ENCODE assay signal across 8 mouse cellular contexts in the genomic region with DNA sequence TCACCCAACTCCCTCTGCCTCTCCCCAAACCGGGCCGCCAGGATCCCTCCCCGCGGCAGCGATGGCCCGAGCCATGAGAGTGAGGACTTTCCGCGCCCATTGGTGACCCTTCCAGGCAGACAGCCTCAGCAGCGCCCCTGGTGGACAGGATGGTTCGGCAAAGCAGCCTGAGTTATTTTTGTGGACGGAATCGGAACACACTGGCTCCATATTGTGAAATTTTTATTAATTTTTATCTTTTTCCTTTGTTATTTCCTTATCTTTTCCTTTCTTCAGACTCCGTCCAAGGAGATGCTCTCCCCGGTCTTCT. TPM values are rescaled to one million over a fixed set of nuclear protein-coding genes. Genes with fewer than 3 reads are reported as not detected.
DNase-seq lines count a peak whose midpoint lies in the region; ATAC-seq and TF ChIP-seq lines count a peak whose summit lies in the region.
"Had no signal": no experiment of that assay in that cellular context is flagged by ENCODE, and none has a peak within 500 bp of the region (broad histone marks: within the 10 kb centered on the region; RNA-seq: fewer than 3 reads in every experiment).

No protein-coding gene starts in this region.

- no peaks in the 10 kb centered on the region for H3K4me1 ChIP-seq in kidney, postnatal 0 days (replicated peaks; ENCODE audit: insufficient read depth, low read length)
- no peaks in the 10 kb centered on the region for H3K4me1 ChIP-seq in stomach, postnatal 0 days (replicated peaks; ENCODE audit: control insufficient read depth, insufficient read depth)

- peaks cover 59% of the 10 kb centered on the region for H3K79me2 ChIP-seq in C2C12 (ENCODE audit: control insufficient read depth, insufficient read depth)

- H3K36me3 ChIP-seq in kidney, postnatal 0 days (ENCODE audit: insufficient read depth, low read length): peaks cover 61% of the 10 kb centered on the region
- peaks cover 92% of the 10 kb centered on the region for H3K36me3 ChIP-seq in C2C12 (ENCODE audit: control insufficient read depth, insufficient read depth)
- peaks cover 56% of the 10 kb centered on the region for H3K36me3 ChIP-seq in stomach, postnatal 0 days (ENCODE audit: control insufficient read depth, insufficient read depth, low read length)

- no peaks in the 10 kb centered on the region for H3K9me3 ChIP-seq in kidney, postnatal 0 days (replicated peaks; ENCODE audit: low read length)
- H3K9me3 ChIP-seq in stomach, postnatal 0 days (ENCODE audit: control insufficient read depth, low read length): no peaks in the 10 kb centered on the region
- H3K9me3 ChIP-seq: lung, embryonic 15.5 days had no signal

- peak; percentile 55 for DNase-seq in kidney, postnatal 0 days (ENCODE audit: low spot score)
- no peak for DNase-seq in kidney, adult 11 months
- DNase-seq in 3T3-L1 (ENCODE audit: low read depth, low spot score): peak; percentile 57
- peak; percentile 77 for DNase-seq in cerebellum, adult 9-10 months
- peak; percentile 53 for DNase-seq in kidney, postnatal 14 days
- DNase-seq in stomach, postnatal 0 days (ENCODE audit: low spot score): peak; percentile 74

- no peak for TF ChIP-seq EP300 in stomach, postnatal 0 days (optimal IDR thresholded peaks at IDR 0.05)

- H3K4me2 ChIP-seq in kidney, postnatal 0 days (ENCODE audit: low read length): no peak overlapping the region
- no peak overlapping the region for H3K4me2 ChIP-seq in stomach, postnatal 0 days (replicated peaks; ENCODE audit: low read depth)
- H3K4me2 ChIP-seq: lung, embryonic 15.5 days had no signal

- peaks cover 20% of the 10 kb centered on the region for H3K79me3 ChIP-seq in C2C12 (ENCODE audit: low read depth)

- peak; percentile 71 for TF ChIP-seq CTCF in kidney, postnatal 0 days (IDR thresholded peaks at IDR 0.05; ENCODE audit: low read depth)
- TF ChIP-seq CTCF in C2C12 (IDR thresholded peaks at IDR 0.05; ENCODE audit: control insufficient read depth, insufficient read depth, insufficient read length): peak; percentile 20
- peak; percentile 80 for TF ChIP-seq CTCF in stomach, postnatal 0 days (IDR thresholded peaks at IDR 0.05; ENCODE audit: low read depth)

- H3K27ac ChIP-seq in kidney, postnatal 0 days: no peak overlapping the region
- H3K27ac ChIP-seq in stomach, postnatal 0 days (replicated peaks): no peak overlapping the region
- H3K27ac ChIP-seq: lung, embryonic 15.5 days had no signal

- 76% methylated on average over 14 of the region's 14 CpGs for WGBS in kidney, postnatal 0 days
- 75% methylated on average over 14 of the region's 14 CpGs for WGBS in stomach, postnatal 0 days

- H3ac ChIP-seq in C2C12 (ENCODE audit: control insufficient read depth, insufficient read length, low read depth): no peak overlapping the region

- H3K27me3 ChIP-seq in kidney, postnatal 0 days (ENCODE audit: insufficient read depth, low read length): no peaks in the 10 kb centered on the region
- no peaks in the 10 kb centered on the region for H3K27me3 ChIP-seq in C2C12 (ENCODE audit: control insufficient read depth, insufficient read depth, insufficient read length)
- no peaks in the 10 kb centered on the region for H3K27me3 ChIP-seq in stomach, postnatal 0 days (ENCODE audit: control insufficient read depth, insufficient read depth, low read length)
- H3K27me3 ChIP-seq: lung, embryonic 15.5 days had no signal

- H3K4me3 ChIP-seq in kidney, postnatal 0 days (replicated peaks; ENCODE audit: low read depth, low read length): no peak overlapping the region
- H3K4me3 ChIP-seq in C2C12 (ENCODE audit: insufficient read depth, poor library complexity, severe bottlenecking): no peak overlapping the region
- no peak overlapping the region for H3K4me3 ChIP-seq in stomach, postnatal 0 days (ENCODE audit: low read depth, low read length)
- H3K4me3 ChIP-seq: lung, embryonic 15.5 days had no signal

- H3K9ac ChIP-seq in kidney, postnatal 0 days (ENCODE audit: low read depth, low read length): no peak overlapping the region
- no peak overlapping the region for H3K9ac ChIP-seq in stomach, postnatal 0 days (ENCODE audit: low read length)
- H3K9ac ChIP-seq: lung, embryonic 15.5 days had no signal

- ATAC-seq in kidney, postnatal 0 days (replicated peaks; ENCODE audit: low FRiP score, low read depth): no peak
- no peak for ATAC-seq in stomach, postnatal 0 days (ENCODE audit: low FRiP score, low TSS enrichment)

TF ChIP-seq in C2C12, 6 proteins besides CTCF, POLR2A, EP300 and RAD21:
- TF ChIP-seq MAX (IDR thresholded peaks at IDR 0.05) (no peak), MYOG (IDR thresholded peaks at IDR 0.05; ENCODE audit: control insufficient read depth, extremely low read depth, insufficient read length) (no peak), MYOD1 (IDR thresholded peaks at IDR 0.05; ENCODE audit: control insufficient read depth, insufficient read length, low read depth) (no peak), FOSL1 (IDR thresholded peaks at IDR 0.05; ENCODE audit: insufficient read depth, low read length, poor library complexity, severe bottlenecking) (no peak), CEBPB (IDR thresholded peaks at IDR 0.05; ENCODE audit: low read depth) (no peak), USF1 (IDR thresholded peaks at IDR 0.05; ENCODE audit: low read depth) (no peak)

RNA-seq across cellular contexts. Expression of a gene that starts 8.0 kb away (rescaled TPM):
- 24.5 and 25.8 TPM in 2 replicates for polyA plus RNA-seq in kidney, postnatal 0 days (2015; fragmentation: Nextera tagmentation; extraction: Ambion mirVana)
- polyA plus RNA-seq in C2C12 (2012; fragmentation: generic; extraction: Trizol): 1.2 TPM
- 8.0 and 10.5 TPM in 2 replicates for polyA plus RNA-seq in stomach, postnatal 0 days (2015; fragmentation: Nextera tagmentation; extraction: Ambion mirVana)

RNA-seq across cellular contexts. Expression of a gene that starts 12.7 kb away (rescaled TPM):
- polyA plus RNA-seq in kidney, postnatal 0 days (2015; fragmentation: Nextera tagmentation; extraction: Ambion mirVana): 91.1 and 97.2 TPM in 2 replicates
- 138 TPM for polyA plus RNA-seq in C2C12 (2012; fragmentation: generic; extraction: Trizol)
- 42.3 and 52.0 TPM in 2 replicates for polyA plus RNA-seq in stomach, postnatal 0 days (2015; fragmentation: Nextera tagmentation; extraction: Ambion mirVana)

RNA-seq across cellular contexts. Expression of a gene that starts 22.9 kb away (rescaled TPM):
- 97.5 and 116 TPM in 2 replicates for polyA plus RNA-seq in kidney, postnatal 0 days (2015; fragmentation: Nextera tagmentation; extraction: Ambion mirVana)
- 0.71 TPM for polyA plus RNA-seq in C2C12 (2012; fragmentation: generic; extraction: Trizol)
- 53.4 and 57.3 TPM in 2 replicates for polyA plus RNA-seq in stomach, postnatal 0 days (2015; fragmentation: Nextera tagmentation; extraction: Ambion mirVana)

RNA-seq across cellular contexts. Expression of a gene that starts 35.3 kb away (rescaled TPM):
- polyA plus RNA-seq in kidney, postnatal 0 days (2015; fragmentation: Nextera tagmentation; extraction: Ambion mirVana): 12.2 and 13.5 TPM in 2 replicates
- polyA plus RNA-seq in C2C12 (2012; fragmentation: generic; extraction: Trizol): 10.2 TPM
- 5.2 and 5.7 TPM in 2 replicates for polyA plus RNA-seq in stomach, postnatal 0 days (2015; fragmentation: Nextera tagmentation; extraction: Ambion mirVana)

RNA-seq across cellular contexts. Expression of a gene that starts 41.4 kb away (rescaled TPM):
- 51.9 and 54.6 TPM in 2 replicates for polyA plus RNA-seq in kidney, postnatal 0 days (2015; fragmentation: Nextera tagmentation; extraction: Ambion mirVana)
- polyA plus RNA-seq in C2C12 (2012; fragmentation: generic; extraction: Trizol): 51.0 TPM
- polyA plus RNA-seq in stomach, postnatal 0 days (2015; fragmentation: Nextera tagmentation; extraction: Ambion mirVana): 27.1 and 27.9 TPM in 2 replicates

Comparison
In these comparisons a context has a peak if more than half of its experiments do, and no peak if none do; other contexts are left out.
1. CTCF ChIP-seq: peak in every context shown above with its lines; median percentile 80 in stomach, postnatal 0 days; 71 in kidney, postnatal 0 days; 20 in C2C12.
2. RNA of a gene that starts 22.9 kb away (polyA plus RNA-seq): 97.5 to 116 TPM in kidney, postnatal 0 days and 53.4 to 57.3 TPM in stomach, postnatal 0 days; 0.71 TPM in C2C12 (single experiment); every median in the first group is over 10 times any median in the second.